Mouse (Mus musculus) stomach, postnatal 0 days (tissue): ENCODE data around the gene Lgr5.

Source experiments
- CTCF ChIP-seq: IDR thresholded peaks from 2 replicates; pipeline ENCODE4 v1.5.1; 2016; ENCODE audit warnings: antibody characterized with exemption, low read depth, mild to moderate bottlenecking, moderate library complexity
- EP300 ChIP-seq: optimal IDR thresholded peaks from 2 replicates; pipeline ENCODE3; 2016; ENCODE audit warnings: antibody characterized with exemption

DNA sequence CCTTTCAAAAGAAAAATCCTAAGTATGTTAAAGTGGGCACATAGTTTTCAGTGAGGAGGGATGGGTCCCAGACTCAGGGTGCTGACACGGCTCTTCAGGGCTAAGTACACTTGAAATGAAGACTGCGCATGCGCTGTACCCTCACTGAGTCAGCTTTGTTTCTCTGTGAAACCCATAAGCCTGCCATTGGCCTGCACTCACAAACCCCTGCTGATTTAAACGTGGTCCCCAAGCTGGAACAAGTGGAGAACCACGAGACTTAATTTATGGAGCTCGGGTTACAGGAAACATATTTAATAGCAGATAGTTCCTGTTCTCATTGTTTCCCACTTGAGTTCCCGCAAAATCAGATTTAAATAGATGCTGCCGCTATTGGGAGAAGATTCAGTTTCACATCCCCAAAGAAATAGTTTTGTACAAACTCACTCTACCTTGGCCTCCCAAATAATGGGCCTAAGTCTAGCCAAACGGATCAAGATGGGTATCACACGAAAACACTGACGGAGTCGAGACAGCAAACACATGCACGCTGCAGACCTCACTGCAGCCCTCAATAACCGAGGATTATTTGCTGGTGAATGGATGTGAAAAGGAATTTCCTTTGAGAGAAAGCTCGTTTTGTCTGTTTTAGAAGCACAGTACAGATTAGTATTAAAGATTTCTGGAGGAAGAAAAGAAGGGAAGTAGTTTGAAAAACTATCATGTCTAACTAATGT, 36.5 kb upstream of the Lgr5 start:
- TF ChIP-seq CTCF, result no peak
- TF ChIP-seq EP300, result no peak
